Mouse (Mus musculus) kidney, postnatal 10 days (tissue): ENCODE measurements around the gene Ttf1.
A peak's percentile ranks its signal among the peaks of the same experiment; 100 is the strongest.
"Not testable (repeated sequence)": the region's sequence is repeated elsewhere in the genome, so short reads cannot be mapped to it uniquely, and the experiment has no call there.

Experiments used
- DNase-seq: peaks from one replicate; pipeline ENCODE4 v3.0.0; 2021; ENCODE audit warnings: mixed read lengths

Gene Ttf1

DNA sequence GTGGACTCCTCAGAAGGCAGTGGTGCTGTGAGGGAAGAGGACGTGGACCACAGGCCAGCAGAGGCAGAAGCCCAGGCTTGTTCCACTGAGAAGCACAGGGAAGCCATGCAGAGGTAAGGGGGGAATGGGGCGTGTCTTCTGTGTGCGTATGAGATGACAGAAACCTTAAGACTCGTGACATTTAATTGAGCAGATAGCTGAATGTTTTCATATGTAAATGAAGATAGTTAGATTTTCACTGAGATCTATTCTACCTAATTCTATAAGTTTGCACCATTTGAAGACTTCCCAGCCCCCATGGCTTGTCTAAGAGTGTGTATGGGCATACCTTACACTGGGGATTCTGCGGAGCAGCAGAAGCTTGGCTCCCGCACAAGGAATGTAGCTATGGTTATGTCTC lies 5.7 kb downstream of the Ttf1 start:
- no peak for DNase-seq

GRCm38 (mm10) chr2:29066410-29066809 lies 6.3 kb downstream of the Ttf1 start:
- peak; percentile 40 for DNase-seq

GRCm38 (mm10) chr2:29074676-29075075 lies 14.6 kb downstream of the Ttf1 start:
- DNase-seq, result no peak

DNA sequence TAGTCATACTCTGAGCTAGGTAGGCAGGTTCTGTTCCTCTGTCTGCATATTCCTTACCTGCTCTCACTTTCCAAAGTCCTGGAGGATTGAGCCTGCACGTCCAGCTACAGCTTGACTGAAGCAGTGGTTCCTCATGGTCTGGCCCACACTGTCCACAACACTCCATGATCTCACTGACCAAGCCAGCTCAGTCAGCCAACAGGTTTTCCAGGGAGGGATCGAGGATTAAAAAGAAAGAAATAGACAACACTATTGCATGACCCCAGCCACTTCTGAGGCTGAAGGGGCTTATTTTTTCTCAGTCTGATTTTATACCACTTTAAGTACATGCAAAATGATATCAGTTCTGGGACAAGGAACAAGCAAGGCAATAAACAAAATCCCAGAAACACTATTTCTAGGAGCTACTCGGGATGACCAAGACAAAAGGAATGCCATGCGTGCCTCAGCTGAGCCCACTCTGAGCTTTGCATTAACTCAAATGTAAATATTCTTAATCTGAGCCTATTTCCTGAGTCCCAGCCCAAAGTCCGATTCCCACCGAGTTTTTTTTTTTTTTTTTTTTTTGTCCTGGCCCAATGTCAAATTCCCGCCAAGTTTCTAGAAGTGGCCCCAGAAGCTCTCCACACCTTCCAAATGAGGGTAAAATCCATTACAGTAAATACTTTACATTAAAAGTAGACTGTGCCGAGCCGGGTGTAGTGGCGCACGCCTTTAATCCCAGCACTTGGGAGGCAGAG lies 15.4 kb downstream of the Ttf1 start:
- no peak for DNase-seq

DNA sequence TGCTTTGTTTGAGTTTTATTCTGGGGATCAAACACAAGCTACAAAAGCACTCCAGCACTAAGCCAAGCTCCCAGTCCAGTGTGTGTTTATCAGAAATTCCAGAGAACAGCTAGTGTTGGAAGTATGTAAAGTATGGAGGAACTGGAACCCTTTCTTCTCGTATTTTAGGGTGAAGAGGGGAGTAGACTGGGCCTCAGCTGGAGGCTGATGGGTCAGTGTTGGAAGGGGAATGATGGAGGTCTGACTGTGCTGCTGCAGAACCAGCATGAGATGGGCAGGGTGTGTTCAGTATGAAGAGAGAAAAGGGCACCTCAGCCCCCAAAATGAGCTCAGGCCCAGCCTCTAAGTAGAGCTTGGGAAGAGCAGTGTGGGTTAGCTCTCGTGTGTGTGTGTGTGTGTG lies 16.2 kb downstream of the Ttf1 start:
- no peak for DNase-seq

- DNase-seq, result no peak
Measured at GRCm38 (mm10) chr2:29081965-29082364, 21.9 kb downstream of the Ttf1 start.

DNA sequence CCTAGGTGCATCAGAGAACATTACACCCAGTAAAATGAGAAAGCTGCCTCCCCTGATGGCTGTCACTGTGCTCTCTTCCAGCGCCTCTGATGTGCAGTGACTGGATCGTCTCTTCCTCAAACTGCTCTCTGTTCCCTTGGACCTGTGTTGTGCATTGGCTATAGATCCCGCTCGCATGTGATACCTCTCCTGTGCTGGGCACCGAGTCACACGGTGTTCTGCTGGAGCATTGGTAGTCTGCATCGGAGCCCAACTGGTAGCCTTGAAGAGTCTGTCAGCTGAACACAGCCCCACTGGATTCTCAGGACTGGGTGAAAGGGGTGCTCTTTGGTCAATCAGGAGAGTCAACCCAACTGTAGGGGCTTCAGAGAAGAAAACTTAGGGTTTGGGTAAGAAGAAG lies 26.0 kb downstream of the Ttf1 start:
- no peak for DNase-seq

DNA sequence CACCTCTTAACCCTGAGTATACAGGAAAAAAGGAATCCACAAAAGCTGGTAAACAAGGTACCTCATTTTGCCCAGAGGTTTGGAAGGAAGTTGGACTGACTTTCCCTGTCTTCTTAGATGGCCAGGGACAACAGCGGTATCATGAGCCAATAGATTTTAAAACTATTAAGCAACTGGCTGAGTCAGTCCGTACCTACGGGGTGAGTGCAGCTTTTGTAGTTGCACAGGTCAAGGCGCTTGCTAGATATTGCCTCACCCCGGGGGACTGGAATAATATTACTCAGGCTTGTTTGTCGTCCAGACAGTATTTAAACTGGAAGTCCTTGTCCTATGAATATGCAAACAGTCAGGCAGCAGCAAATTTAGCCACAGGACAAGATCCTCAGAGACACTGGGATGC lies 29.2 kb downstream of the Ttf1 start:
- not testable (repeated sequence) for DNase-seq

DNA sequence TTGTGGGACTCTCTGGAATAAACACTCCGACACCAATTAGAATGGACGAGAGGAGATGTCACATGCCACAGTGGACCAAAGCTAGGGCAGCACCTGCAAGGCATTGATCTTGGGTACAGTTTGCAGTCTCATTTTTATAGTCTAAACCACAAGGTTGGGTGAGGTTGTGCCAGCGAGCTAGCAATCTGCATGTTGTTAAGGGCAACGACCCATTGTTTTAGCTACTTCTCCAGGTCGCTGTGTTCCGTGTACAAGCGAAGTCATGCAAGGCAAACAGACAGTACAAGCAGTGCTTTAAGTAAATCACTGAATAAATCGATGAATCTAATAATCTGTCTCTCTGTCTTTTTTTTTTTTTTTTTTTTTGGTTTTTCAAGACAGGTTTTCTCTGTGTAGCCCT lies 35.6 kb downstream of the Ttf1 start:
- DNase-seq, result no peak

DNA sequence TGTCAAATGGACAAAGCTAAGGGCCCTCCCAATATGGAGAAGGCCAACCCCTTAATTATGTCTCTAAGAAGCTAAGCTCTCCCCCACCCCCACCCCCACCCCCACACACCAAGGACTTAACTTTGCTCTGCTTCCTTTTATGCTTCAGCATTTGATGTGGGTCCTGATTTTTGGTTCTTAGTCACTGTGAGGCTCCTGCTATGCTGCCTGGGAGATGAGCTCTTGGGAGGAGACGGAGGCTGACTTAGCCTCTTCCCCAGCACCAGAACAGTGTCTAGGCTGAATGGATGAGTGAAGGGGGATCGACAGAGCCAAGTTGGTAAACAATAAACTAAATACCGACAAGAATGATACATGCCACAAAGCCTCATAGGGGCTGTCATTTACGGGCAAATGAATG lies 36.7 kb downstream of the Ttf1 start:
- no peak for DNase-seq

GRCm38 (mm10) chr2:29097465-29097864 lies 37.4 kb downstream of the Ttf1 start:
- no peak for DNase-seq

DNA sequence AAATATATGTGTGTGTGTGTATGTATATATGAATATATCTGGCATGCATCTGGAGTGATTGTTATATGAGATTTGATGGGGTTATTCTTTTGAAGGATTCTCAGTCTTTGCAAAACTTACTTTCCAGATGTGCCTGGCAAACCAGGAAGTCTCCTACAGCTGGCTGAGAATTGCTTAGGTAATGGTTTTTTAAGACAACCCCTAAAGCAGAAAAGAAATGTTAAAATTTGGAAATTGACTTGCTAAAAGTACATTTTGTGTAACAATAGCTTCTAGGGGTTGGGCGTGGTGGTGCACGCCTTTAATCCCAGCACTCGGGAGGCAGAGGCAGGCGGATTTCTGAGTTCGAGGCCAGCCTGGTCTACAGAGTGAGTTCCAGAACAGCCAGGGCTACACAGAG lies 37.9 kb downstream of the Ttf1 start:
- not testable (repeated sequence) for DNase-seq

DNA sequence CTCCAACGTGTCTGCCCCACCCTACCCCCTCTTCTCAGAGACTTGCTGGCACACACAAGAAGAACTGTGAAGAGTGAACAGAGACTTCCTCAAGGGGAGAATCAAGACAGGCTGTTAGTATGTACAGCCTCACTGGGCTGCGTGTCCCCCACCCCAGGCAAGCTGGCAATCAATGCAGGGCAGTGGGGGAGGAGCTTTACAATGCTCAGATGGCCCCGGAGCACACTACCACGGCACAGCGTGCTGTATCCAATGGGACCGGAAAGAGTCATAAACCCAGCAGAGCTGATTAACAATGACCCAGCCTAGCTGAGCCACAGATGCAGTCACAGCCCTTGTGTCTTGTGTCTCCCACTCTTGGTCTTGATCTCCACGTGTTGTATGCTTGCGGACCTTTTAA lies 38.7 kb downstream of the Ttf1 start:
- no peak for DNase-seq

DNA sequence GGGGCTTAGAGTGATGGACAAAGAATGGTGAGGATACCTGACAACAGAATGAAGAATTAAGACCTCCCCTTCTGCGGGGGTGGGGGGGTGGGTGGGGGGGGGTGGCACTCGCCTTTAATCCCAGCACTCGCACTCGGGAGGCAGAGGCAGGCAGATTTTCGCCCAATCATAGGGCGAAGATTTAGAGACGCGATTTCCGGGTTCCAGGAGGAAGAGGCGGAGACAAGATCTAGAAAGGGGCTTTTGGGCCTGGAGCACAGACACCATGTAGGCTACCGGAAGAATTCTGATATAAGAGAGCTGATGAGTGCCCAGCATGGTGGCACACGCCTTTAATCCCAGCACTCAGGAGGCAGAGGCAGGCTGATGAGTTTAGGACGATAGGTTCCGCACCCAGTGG lies 39.6 kb downstream of the Ttf1 start:
- DNase-seq, result no peak

GRCm38 (mm10) chr2:29100822-29101534 lies 40.9 kb downstream of the Ttf1 start:
- DNase-seq, result no peak

DNA sequence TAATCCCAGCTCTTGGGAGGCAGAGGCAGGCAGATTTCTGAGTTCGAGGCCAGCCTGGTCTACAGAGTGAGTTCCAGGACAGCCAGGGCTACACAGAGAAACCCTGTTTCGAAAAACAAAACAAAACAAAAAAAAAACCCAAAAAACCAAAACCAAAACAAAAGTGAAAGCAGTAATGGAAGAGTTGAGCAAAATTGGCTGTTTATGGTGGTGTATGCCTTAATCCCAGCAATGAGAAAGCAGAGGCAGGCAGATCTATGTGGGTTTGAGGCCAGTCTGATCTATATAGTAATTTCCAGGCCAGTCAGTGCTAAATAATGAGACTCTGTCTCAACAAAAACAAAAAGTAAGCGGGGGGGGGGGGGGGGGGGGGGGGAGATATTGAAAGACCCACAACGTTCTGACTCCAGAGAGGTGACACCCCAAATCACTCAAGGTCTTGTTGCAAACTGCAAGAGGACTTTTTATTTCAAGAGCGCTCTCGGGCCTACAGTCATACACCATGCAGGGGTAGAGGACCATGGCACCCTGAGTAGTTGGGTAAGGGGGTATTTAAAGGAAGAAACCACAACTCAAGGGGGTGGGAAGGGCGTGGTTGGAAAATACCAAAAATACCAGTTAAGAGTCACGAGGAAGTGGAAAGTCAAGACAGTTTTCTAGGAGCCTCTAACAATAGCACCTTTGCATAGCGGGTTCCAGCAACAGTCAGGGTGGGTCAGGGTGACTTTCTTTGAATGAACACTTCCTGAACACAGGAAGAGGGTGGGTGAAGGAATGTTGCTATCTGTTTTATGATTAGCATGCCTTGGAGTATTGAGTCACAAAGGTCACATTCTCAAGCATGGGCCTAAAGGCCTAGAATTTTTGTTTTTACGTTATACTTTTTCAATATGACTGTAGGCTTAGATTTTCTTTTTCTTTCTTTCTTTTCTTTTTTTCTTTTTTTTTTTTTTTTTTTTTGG lies 42.6 kb downstream of the Ttf1 start:
- not testable (repeated sequence) for DNase-seq

DNA sequence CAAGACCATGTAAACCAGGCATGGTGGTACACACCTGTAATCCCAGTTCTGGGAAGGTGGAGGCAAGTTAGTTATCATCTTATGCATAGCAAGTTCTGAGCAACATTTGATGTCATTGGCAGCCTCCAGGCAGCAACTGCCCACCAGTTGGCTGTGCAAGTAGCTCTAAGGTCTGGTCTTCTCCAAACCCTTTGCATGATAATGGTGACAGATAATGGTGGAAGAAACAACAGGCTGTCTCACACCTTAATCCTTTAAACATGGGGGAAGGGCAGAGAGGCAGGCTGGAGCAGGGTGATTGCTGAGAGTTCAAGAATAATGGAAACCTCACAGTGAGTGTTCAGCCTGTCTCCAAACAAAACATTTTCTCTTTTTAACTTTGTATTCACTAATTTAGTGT lies 60.9 kb downstream of the Ttf1 start:
- no peak for DNase-seq

- DNase-seq, result no peak
Measured at GRCm38 (mm10) chr2:29122446-29122845, 62.4 kb downstream of the Ttf1 start.

GRCm38 (mm10) chr2:29123907-29124569 lies 64.0 kb downstream of the Ttf1 start, which contains the start of gene Setx:
TSS of gene Setx (plus strand) at chr2:29124181.
- DNase-seq, result peak; percentile 15

DNA sequence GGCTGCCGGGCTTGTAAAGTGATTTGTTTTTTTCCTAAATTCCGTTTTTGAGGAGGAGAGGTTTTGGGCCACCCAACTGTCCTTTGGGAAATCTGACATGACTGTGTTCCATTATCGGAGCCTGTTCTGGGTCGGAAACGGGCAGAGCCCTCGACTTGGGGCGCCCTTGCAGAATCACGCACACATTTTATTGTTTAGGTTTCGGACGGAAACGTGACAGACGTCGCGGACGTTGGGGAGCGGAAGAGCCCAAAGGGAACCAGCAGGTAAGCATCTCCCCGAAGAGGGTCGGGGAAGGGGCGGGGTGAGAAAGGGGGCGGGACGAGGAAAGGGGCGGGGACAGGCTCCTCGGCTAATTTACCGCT lies 64.5 kb downstream of the Ttf1 start:
- no peak for DNase-seq

- peak; percentile 100 for DNase-seq
Measured at GRCm38 (mm10) chr2:29124936-29125701, 65.1 kb downstream of the Ttf1 start.
